ENCODE assay signal across 26 mouse cellular contexts in genomic region chr10:78331577-78331976, GRCm38 (mm10). TPM values are rescaled to one million over a fixed set of nuclear protein-coding genes. Genes with fewer than 3 reads are reported as not detected.
DNase-seq lines count a peak whose midpoint lies in the region; ATAC-seq lines count a peak whose summit lies in the region.
"Had no signal": no experiment of that assay in that cellular context is flagged by ENCODE, and none has a peak within 500 bp of the region (broad histone marks: within the 10 kb centered on the region; RNA-seq: fewer than 3 reads in every experiment).

No protein-coding gene starts in this region.

- no peaks in the 10 kb centered on the region for H3K9me3 ChIP-seq in megakaryocyte, embryonic 14.5 days
- H3K9me3 ChIP-seq: embryonic facial prominence, embryonic 10.5 days; embryonic facial prominence, embryonic 13.5 days; forebrain, embryonic 12.5 days; forebrain, embryonic 15.5 days; hindbrain, embryonic 10.5 days; hindbrain, embryonic 13.5 days; intestine, embryonic 15.5 days had no signal

- DNase-seq in heart, adult 11 months = peak; percentile 82
- no peak for DNase-seq in heart, postnatal 14 days
- peak; percentile 61 for DNase-seq in yolk sac, embryonic 10.5 days (ENCODE audit: low spot score)
- DNase-seq in urinary bladder, postnatal 36 days (ENCODE audit: low spot score in 2 of 2) = no peak
- DNase-seq: adrenal gland, postnatal 10 days; adrenal gland, postnatal 36 days; B cell, adult 2 months; cerebellum, adult 18-20 months; cerebellum, adult 9-10 months; cerebellum, postnatal 14 days; embryo, embryonic 11 days; gastrocnemius, postnatal 10 days; gastrocnemius, postnatal 36 days; heart, postnatal 36 days had no signal

- peaks cover 83% of the 10 kb centered on the region for H3K36me3 ChIP-seq in megakaryocyte, embryonic 14.5 days (replicated peaks; ENCODE audit: low read length)
- H3K36me3 ChIP-seq: intestine, embryonic 15.5 days had no signal

- peaks cover 95% of the 10 kb centered on the region for H3K4me1 ChIP-seq in megakaryocyte, embryonic 14.5 days
- H3K4me1 ChIP-seq: forebrain, embryonic 12.5 days; forebrain, embryonic 15.5 days; hindbrain, embryonic 10.5 days; intestine, embryonic 15.5 days had no signal

- no peaks in the 10 kb centered on the region for H3K27me3 ChIP-seq in megakaryocyte, embryonic 14.5 days (replicated peaks)
- H3K27me3 ChIP-seq: embryonic facial prominence, embryonic 13.5 days; forebrain, embryonic 12.5 days; forebrain, embryonic 15.5 days; hindbrain, embryonic 13.5 days; intestine, embryonic 15.5 days had no signal

- no peak for ATAC-seq in megakaryocyte, adult 5-6 weeks (ENCODE audit: poor library complexity, severe bottlenecking)
- ATAC-seq: forebrain, embryonic 15.5 days; hindbrain, embryonic 16.5 days; intestine, embryonic 15.5 days had no signal

- H3K4me3 ChIP-seq in megakaryocyte, embryonic 14.5 days (replicated peaks) = peak overlapping the region; percentile 33
- H3K4me3 ChIP-seq: embryonic facial prominence, embryonic 10.5 days; embryonic facial prominence, embryonic 13.5 days; erythroblast, embryonic 14.5 days; forebrain, embryonic 12.5 days; forebrain, embryonic 15.5 days; hindbrain, embryonic 10.5 days; hindbrain, embryonic 13.5 days; intestine, embryonic 15.5 days had no signal

- intact Hi-C loops in heart, postnatal 14 days (cut with DNase I) = no loop called here

RNA-seq across cellular contexts. Expression of gene Agpat3, which starts 20.7 kb away (rescaled TPM):
- total RNA-seq in heart, postnatal 14 days (2021) = 100 to 1,000 TPM; 246 to 265 TPM
- polyA plus RNA-seq in megakaryocyte, embryonic 14.5 days (2012; ENCODE audit: insufficient read depth, low replicate concordance) = 205 and 237 TPM in 2 replicates
- total RNA-seq in megakaryocyte, adult 5-6 weeks (2015) = 1.8 and 2.4 TPM in 2 replicates
- 2.8 and 5.2 TPM in 2 replicates for total RNA-seq in megakaryocyte, adult 5-6 weeks (2017)
- total RNA-seq: MEL had no signal

Comparison
In these comparisons a context has a peak if more than half of its experiments do, and no peak if none do; other contexts are left out.
1. DNase-seq: peak in heart, adult 11 months (single experiment) and yolk sac, embryonic 10.5 days (single experiment); none in heart, postnatal 14 days (0 of 2) and urinary bladder, postnatal 36 days (0 of 2).
2. RNA of gene Agpat3, which starts 20.7 kb away (total RNA-seq): 246 to 265 TPM in heart, postnatal 14 days; 1.8 to 5.2 TPM in megakaryocyte, adult 5-6 weeks; every median in the first group is over 10 times any median in the second.